Mouse (Mus musculus) lung, postnatal 0 days (tissue): Measurements from ENCODE around the gene B3galt6.

Experiments used
- CTCF ChIP-seq: IDR thresholded peaks from 2 replicates; pipeline ENCODE4 v1.5.1; 2016; ENCODE audit warnings: antibody characterized with exemption, mild to moderate bottlenecking
- EP300 ChIP-seq: IDR thresholded peaks from 2 replicates; pipeline ENCODE4 v1.6.1; 2016; ENCODE audit warnings: antibody characterized with exemption, mild to moderate bottlenecking, control low read depth

- TF ChIP-seq CTCF (peak; percentile 16; the same call in 1 of the 2 replicates), EP300 (no peak)
Observed at GRCm38 (mm10) chr4:156030651-156031118, 38.2 kb upstream of the B3galt6 start.
